Mouse (Mus musculus): ENCODE data around the gene Slain1. TPM values are rescaled to one million over a fixed set of nuclear protein-coding genes. Genes with fewer than 3 reads are reported as not detected.

The Slain1 gene
- 100 to 1,000 TPM in 1 of 2 experiments, 10 to 100 TPM in 1; 92.8 to 113 TPM for polyA plus RNA-seq (2017; shearing (Covaris generic))

GRCm38 (mm10) chr14:103649896-103650334 is at the start of gene Slain1:
Slain1 (plus strand) TSS chr14:103650228.

Other genes starting within 250 kb of the Slain1 start
- gene Scel, start 136.9 kb upstream of the Slain1 start, polyA plus RNA-seq (2017; shearing (Covaris generic)) = under 1 TPM in 1 of 2 experiments, not detected in 1; 0.23 TPM
- not detected for gene Ednrb, start 194.2 kb downstream of the Slain1 start, polyA plus RNA-seq (2017; shearing (Covaris generic))